Mouse (Mus musculus) left cerebral cortex, postnatal 14 days (tissue): ENCODE measurements around the gene Il17c. TPM values are rescaled to one million over a fixed set of nuclear protein-coding genes. Genes with fewer than 3 reads are reported as not detected.

Source experiments
- DNase-seq, 2 experiments: peaks; one replicate each; pipeline ENCODE4 v3.0.0; 2021 to 2022; ENCODE audit warnings: low spot score in 2 of 2, mixed read lengths in 1 of 2
- intact Hi-C: fragments of 180-260 bp; cut with DNase I; formaldehyde crosslinking; loops from one replicate; pipeline ENCODE4 v1.15.1; 2025
- total RNA-seq, 2 experiments: library from RNA; stranded (reverse); gene quantifications; 2 replicates each; pipeline ENCODE4 v1.2.3; 2021

The Il17c gene
- total RNA-seq, 2 experiments from 2014 or later, result not detected

DNA sequence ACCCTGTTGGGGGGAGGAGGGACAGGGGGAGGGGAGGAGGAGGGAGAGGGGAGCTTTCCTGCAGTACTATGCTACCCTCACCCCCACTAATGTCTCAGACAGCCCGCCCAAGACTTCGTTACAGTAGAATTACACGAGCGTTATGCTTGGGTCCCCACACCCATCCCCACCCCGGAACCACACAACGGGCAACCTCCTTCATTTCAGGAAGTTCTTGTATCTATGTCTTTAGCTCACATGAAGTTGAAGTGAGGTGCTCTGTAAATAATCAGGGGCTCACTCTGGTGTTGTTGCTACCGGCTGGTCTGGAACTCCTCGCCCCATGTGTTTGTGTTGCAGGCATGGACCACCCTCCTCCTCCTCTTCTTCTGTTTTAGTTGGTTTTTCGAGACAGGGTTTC lies 6.3 kb downstream of the Il17c start:
- DNase-seq, result no peak
- intact Hi-C loops, result no loop called here

DNA sequence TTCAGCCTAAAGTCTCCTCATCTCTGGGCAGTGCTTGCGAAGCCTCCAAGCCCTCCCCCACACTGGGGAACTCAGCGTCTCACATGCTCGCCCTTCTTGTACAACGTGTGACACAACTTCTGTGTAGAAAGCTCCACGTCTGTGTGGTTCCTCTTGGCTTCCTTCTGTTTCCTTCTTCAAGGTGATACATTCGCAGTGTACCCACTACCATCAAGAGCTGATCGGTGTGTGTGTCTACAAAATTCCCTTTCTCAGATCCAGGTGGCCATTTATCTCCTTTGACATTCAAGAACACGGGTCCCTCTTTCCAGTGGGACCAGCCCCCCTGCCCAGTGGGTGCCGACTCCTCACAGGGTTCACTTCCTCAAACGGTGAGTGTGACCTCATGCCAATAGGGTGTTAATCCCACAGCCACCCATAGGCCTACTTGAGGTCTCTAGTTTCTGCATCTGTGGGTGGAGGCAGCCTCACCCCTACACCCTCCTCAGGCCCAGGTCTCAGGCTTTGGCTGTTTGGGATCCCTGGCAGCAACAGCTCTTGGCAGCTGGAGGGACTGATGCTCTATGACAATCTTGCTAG lies 8.3 kb downstream of the Il17c start:
- no peak for DNase-seq
- intact Hi-C loops, result no loop called here

DNA sequence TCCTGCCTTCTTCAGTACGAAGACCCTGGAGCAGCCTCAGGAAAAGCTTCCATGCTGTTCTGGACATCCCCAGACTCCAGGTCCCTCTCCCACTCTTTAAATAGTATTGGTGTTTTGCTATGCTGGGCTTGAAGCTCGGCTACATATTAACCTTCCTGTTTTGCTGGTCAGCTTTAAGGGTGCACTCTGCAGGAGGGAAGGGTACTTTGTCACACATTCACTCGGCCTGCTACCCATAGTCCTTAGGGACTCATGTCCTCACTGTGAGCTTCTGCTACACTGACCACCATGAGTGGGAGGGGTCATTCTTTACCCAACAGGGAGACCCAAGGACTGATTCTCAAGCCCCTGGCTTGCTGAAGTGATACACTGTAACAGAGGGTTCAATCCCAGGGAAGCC lies 8.8 kb downstream of the Il17c start:
- DNase-seq, result no peak
- intact Hi-C loops, result no loop called here

DNA sequence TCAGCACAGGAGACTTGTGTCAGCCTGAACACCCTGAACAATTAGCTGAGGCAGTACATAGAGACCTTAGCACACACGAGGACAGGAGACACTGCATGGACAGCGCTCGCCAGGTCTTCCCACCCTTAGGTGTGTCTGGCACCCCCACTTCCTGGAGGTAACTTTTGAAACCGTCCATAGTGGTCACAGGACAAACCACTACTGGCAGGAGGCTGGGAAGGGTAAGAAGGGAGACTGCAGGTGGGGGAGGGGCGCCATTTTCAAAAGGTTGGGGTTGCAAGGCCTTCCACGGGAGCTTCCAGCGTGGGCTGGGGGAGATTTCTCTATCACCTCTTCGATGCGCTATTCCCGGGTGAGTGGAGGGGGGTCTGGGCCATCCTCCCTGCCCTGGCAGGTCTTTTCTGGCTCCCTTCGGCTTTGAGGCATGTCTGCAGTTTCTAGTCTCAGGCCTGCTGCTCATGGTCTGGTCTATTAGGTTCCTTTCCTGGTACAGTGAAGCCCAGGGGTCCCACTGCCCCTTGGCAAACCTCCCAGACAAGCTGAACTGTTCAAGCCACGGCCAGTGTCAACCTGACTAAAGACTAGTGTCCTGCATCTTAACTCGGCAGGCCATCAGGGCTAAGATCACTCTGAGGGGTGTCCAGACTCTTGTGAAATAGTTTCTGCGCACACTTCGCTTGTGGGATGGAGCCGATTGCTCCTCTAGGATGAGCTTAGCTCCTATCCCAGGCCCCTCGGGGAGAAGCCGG lies 10.0 kb downstream of the Il17c start:
- intact Hi-C loops, result no loop called here
- no peak for DNase-seq

DNA sequence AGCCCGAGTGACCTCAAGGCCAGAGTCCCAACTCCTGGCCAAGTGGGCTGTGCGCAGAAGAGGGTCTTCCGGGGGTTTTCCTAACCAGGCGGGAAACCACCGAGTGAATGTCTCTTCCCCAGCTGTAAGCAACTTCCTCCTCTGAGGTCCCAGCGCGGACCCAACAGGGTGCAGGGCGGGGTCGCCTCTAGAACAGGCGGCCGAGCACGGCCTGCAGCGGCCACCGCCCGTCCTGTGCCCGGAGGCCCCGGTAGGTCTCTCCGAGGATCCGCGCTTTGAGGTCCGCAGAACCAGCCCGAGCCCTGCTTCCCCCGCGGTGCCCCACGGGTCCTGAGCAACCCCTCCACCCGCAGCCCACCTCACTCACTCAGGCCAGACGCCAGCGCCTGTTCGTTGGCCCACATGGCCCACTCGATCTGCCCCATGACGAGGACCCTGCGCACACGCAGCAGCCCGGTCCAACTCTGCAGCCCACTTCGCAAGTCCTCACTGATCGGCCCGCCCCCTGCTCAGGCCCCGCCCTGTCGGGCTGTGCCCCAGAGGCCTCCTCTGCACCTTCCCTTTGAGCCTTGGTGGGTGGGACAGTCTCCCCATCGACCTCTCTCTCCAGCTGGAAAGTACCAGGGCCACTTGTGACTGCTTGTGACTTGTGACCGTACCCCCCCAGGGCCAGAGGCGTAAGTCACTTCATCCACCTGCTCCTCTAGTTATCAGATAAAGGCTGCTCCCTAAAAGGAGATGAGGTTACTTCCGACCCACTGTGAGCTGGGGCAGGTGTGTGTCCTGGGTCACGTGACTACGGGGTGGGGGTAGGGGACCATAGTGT lies 10.8 kb downstream of the Il17c start, which contains the start of gene Cyba:
TSS of gene Cyba (minus strand) at position 488 of the 826 bp plus-strand sequence.
- intact Hi-C loops, result no loop called here

DNA sequence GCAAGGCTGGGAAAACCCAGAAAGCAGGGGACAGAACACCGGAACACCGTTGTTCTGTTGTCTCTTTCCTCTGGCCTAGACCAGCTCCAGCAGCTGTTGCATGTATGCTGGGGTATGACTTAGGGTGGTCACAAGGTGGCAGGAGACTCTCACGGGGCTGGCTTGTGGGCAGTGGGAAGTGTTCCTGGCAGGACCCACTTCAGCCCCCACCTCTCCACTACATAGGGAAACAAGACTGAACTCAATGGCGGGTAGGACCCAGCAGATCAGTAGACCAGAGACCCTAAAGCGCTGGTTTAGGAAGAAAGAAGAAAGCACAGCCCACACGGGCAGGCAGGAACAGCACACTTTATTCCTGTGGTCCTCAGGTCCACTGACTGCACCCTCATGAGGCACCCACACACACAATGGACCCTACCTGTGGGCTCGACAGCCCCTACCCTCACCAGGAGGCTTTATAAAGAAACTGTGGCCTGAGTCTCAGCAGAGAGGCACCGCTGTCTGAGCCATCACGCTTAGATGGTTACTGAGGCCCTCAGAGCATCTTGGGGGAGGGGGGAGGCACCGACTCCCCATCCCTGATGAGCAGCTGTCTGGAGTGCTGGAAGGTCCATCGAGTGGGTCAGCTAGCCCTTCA lies 11.6 kb downstream of the Il17c start:
- no peak for DNase-seq
- intact Hi-C loops, result no loop called here

More for the DNA sequence above, 10.8 kb downstream of the Il17c start, which contains the start of gene Cyba:
- DNase-seq, result peak in 1 of 2 experiments; percentile 16

DNA sequence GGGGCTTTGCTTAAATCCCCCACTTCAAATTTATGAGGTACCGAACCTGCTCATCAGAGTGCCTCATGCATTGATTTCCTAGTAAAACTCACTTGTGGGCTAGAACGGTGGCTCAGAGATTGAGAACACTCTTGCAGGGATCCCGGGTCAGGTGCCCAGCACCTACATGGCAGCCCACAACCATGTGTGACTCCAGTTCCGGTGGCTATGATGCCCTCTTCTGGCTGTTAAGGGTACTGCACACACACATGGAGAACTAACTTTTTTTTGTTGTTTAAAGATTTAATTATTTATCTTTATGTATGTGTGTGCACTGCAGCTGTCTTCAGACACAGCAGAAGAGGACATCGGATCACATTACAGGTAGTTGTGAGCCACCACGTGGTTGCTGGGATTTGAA lies 13.6 kb downstream of the Il17c start:
- intact Hi-C loops, result no loop called here

DNA sequence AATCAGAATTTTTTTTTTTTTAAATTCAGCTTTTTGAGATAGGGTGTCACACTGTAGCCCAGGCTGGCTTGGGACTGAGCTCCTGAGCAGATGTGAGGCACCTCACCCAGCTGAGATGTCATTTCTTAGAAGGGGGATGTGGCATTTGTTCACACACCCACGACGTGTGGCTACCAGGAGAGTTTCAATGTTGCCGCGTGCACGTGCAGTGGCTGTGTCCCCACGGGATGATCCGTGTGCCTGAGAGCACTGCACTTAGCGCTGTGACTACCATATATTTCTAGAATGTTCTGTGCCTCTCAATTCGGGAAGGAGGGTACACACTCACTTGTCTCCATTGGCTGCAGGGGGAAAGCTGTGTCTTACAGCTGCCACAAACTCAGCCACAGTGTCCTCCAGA lies 14.3 kb downstream of the Il17c start:
- no peak for DNase-seq
- intact Hi-C loops, result no loop called here

More for the DNA sequence above, 13.6 kb downstream of the Il17c start:
- DNase-seq, result no peak

DNA sequence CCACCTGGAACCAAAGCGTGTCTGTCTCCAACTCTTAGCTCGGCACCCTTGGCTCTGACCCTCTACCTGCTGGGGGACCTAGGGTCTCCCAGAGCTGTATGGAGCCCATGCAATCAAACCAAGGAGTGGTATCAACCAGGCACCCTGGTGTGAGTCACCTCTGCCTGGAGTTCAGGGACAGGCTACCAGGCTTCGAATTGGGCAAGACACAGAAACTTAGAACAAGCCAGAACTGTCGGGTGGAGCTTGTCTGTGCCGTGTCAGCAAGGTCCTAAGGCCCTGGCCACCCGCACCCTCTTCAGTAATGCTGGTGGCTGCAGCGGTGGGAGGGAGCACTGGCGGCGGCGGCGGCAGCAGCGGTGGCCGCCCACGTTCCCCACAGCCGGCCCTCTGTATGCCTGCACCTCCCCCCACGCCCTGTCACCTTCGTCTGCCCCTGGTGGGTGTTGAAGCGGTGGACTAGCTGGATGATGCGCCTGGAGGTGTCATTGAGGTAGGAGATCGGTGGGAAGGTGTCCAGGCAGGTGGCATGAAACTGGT lies 14.8 kb downstream of the Il17c start:
- intact Hi-C loops, result no loop called here
- no peak for DNase-seq

DNA sequence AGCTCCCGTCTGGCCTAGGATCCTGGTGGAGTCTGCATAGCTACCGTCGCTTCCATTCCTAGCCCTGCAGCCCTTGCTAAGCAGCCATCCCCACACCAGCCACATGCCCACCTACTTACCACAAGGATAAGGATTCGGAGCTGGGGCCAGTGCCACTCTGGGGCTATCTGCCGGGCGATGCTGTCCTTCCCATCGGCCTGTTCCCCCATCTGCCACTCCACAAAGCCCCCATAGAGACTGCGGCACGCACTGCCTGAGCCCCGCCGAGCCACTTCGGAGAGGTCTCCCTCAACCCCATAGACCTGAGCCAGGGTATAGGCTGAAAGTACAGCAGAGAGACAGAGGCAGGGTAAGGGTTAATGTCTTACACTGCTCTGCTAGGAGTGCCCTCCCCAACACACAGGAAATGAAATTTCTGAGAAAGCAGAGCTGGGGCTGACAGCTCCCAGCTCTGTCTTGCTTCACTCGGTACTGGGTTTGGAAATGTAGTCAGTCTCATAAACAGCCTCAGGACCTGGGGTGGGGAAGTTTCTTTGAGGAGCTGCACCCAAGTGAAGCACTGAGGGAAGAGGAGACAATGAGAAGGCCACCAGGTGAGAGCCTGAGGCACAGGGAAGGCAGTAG lies 16.0 kb downstream of the Il17c start:
- DNase-seq, result no peak
- intact Hi-C loops, result no loop called here

DNA sequence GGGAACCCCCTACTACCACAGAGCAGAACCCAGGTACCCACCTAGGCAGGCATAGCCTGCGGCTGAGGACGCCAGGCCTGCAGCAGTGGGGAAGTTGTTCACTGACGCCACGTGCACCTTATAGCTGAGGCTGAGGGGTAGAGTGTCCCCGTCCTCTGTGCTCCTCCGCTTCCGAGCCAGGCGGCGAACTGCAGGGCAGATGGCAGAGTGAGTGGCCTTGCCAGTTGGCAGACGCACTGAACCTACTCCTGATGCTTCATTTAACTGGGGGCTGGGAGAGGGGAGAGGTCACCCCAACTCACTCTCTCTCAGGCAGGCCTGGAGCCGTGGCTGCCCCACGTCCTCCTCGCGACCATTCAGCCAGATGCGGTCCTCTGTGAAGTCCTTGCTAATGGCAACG lies 17.5 kb downstream of the Il17c start:
- DNase-seq, result no peak
- intact Hi-C loops, result no loop called here

DNA sequence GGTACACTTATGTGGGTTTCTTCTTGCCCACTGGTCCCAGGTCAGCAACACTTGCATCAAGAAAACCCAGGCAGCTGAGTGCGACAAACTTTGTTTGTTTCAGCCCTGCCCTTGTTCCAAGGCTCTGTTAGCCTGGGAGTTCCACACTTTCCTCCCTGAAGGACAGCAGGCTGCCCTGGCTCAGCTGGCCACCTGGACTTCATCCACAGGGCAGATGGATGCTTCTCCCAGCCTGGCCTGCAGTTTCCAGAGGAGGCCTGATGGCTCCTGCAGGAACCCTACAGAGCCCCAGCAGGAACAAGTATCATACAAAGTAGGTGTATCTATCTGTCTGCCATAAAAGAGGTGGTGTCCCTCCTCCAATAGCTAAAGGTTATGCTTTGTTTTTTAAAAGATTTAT lies 19.5 kb downstream of the Il17c start:
- intact Hi-C loops, result no loop called here
- DNase-seq, result no peak

DNA sequence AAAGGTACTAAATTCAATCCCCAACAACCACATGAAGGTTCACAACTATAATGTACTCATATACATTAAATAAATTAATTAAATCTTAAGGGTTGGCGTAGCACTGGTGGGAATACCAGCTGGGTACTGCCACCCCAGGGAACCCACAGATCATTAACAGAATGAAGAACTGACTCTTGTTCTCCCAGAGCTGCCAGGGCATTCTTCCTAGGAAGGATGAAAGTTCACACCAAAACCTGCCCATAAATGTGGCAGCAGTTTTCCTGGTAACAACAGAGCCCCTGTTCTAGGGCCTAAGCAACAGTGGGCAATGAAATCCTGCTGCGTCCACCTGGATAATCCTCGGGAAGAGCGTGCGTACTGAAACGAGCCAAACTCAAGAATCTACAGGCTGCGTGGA lies 20.5 kb downstream of the Il17c start:
- intact Hi-C loops, result no loop called here
- DNase-seq, result no peak

DNA sequence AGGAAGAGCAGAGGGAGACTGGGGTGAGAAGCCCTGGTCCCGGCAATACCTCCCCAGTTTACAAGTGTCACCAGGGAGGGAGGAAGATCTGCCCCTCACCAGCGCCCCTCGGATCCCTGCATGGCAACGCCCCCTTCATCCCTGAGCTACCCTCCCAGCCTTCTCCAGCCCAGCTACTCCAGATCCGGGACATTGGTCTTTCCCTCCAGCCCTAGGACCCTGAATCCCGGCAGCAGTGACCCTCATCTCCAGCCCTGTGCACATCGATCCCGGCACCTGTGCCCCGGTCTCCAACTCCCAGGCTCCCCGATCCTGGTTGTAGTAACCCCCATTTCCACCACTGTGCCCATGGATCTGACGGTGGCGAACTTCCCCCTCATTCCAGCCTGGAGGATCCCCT lies 21.0 kb downstream of the Il17c start:
- DNase-seq, result no peak
- intact Hi-C loops, result no loop called here

DNA sequence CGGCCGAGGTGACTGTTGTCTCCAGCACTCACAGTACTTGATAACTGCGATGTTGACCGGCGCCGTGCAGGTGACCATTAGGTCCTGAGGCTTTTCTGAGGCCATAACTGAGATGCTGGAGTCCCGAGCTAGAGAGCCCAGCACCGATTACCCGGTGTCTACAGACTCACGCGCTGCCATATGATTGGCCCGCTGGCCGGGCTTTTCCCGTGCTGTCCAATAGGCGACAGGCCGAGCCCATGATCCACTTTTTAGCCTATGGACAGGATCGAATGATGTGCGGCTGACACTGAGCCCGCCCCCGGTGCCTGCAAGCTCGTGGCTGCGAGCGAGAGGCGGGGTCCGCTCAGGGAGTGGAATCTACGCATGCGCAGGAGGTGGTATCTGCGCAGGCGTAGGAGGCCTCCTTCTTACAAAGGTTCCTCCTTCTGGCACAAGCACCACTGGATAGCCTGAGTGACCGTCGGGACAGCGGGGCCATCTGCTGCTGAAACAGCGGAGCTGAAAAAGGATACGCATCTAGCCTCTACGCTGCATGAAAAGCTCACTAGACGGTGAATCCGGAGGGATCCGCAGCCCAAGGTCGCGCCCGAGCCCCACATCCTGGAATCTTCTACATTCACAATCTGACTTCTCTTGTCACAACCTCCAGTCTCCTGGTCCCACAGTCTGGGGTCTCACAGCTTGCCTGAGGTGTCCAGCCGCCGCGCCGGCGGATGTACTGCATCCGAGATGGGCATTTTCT lies 21.6 kb downstream of the Il17c start, which contains the start of gene Mvd:
TSS of gene Mvd (minus strand) at position 161 of the 745 bp plus-strand sequence.
- intact Hi-C loops, result no loop called here
- DNase-seq, result peak; percentile 99 to 100

DNA sequence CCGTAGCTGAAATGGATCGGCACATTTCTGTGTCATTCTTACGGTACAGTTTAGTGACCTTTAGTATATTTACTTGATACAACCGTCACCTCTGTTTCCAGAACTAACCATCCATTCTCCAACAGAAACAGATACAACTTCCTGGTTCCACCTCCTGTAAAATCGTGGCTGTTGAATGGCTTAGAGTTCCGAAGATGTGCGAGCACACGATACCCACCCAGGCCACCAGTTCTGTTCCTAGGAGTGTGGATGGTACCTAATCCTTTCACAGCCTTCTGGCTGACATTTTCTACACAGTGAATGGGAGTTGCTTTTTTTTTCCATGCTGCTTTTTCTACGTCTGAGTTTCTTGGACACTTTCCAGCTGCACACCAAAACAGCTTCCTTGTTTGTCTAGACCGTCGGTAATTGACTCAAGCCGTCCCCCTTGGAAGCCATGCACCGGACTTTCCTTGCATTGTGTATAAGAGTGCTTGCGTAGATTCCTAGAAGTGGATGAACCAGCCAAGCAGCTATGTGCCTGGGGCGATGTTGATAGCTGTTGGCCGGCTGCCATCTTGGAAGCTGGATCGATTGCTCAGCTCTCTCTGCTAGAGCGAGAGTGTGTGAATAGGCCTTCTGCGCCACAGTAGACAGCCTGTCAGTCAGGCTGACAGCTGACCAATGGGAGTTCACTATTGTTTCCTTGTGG lies 22.4 kb downstream of the Il17c start:
- intact Hi-C loops, result no loop called here

DNA sequence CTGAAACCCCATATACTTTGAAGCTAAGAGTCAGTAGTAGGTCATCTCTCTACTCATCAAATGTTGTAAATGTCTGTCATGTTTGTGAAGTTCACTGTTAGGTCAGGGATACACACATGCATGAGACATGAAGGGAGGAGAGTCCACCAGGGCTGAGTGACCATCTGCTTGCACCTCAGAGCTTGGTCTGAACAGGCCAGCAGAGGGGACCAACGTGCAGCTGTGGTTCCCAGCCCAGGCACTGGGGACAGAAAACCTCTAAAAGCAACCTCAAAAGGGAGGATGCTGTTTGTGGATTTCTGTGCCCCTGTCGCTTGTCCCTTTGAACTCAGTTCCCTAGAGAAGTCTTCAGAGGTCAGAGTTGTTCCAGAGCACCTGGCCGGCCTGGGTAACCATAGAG lies 23.4 kb downstream of the Il17c start:
- DNase-seq, result no peak
- intact Hi-C loops, result no loop called here

More for the DNA sequence above, 22.4 kb downstream of the Il17c start:
- peak; percentile 84 for DNase-seq

DNA sequence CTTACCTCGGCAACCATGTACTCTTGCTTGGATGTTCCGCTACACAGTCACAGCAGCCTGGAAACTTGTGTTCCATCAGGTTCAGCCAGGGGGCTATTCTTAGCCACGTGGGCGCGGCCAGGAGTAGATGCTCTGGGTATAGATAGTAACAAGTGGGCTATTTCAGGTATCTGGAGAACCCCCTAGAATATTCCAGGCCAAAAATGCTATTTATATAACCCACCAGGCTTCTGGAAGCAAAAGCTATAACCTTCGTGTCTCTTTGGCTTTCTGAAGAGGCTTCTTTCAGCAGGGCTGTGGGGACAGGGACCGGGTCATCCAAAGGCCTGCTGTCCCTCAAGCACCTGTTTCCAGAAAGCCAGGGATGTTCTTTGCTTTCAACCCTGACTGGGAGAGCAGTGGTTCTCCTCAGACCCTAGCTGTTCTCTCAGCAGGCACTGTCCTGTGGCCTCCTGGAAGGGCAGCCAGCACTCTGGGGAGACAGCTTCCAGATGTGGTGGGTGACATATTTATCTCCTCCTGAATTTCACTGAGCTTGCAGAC lies 29.4 kb downstream of the Il17c start:
- DNase-seq, result no peak
- intact Hi-C loops, result no loop called here
